Mouse (Mus musculus) limb, embryonic 12.5 days (tissue): ENCODE measurements around the gene Ccnt2. TPM values are rescaled to one million over a fixed set of nuclear protein-coding genes. Genes with fewer than 3 reads are reported as not detected.

Source experiments
- ATAC-seq: fragments of 200-750 bp; cut with Nextera tagmentation; 2 replicates; pipeline ENCODE4 v1.8.0; 2017; ENCODE audit warnings: low read depth, moderate TSS enrichment; ENCODE audit not compliant: insufficient number of reproducible peaks, insufficient read depth, low FRiP score, low TSS enrichment
- H3K27ac ChIP-seq: fragments of 300-500 bp; sonication (generic); 2 replicates; pipeline ENCODE4 v1.5.1; 2016; ENCODE audit warnings: mild to moderate bottlenecking, moderate library complexity
- H3K27me3 ChIP-seq: fragments of 300-500 bp; sonication (generic); 2 replicates; pipeline ENCODE4 v1.6.1; 2016; ENCODE audit warnings: mild to moderate bottlenecking, moderate library complexity
- H3K36me3 ChIP-seq: fragments of 300-500 bp; sonication (generic); 2 replicates; pipeline ENCODE4 v1.6.1; 2016; ENCODE audit warnings: mild to moderate bottlenecking, moderate library complexity
- H3K4me1 ChIP-seq: fragments of 300-500 bp; sonication (generic); replicated peaks from 2 replicates; pipeline ENCODE4 v1.6.1; 2016
- H3K4me2 ChIP-seq: fragments of 300-500 bp; sonication (generic); 2 replicates; pipeline ENCODE4 v1.6.1; 2016; ENCODE audit warnings: mild to moderate bottlenecking, moderate library complexity
- H3K4me3 ChIP-seq: fragments of 300-500 bp; sonication (generic); replicated peaks from 2 replicates; pipeline ENCODE4 v1.5.1; 2016; ENCODE audit warnings: mild to moderate bottlenecking
- H3K9ac ChIP-seq: fragments of 300-500 bp; sonication (generic); replicated peaks from 2 replicates; pipeline ENCODE4 v1.6.1; 2016; ENCODE audit warnings: mild to moderate bottlenecking, moderate library complexity
- H3K9me3 ChIP-seq: fragments of 300-500 bp; sonication (generic); 2 replicates; pipeline ENCODE4 v1.6.1; 2016; ENCODE audit warnings: mild to moderate bottlenecking, moderate library complexity
- WGBS: fragments of 180-500 bp; shearing (Covaris S2); methylation state at CpG from one replicate; pipeline ENCODE4 v1.1.7; 2016; 5-methylcytosine and 5-hydroxymethylcytosine counted together
- polyA plus RNA-seq: library from polyadenylated mRNA; unstranded; fragments of >200 nt; fragmentation: Nextera tagmentation; extraction: Ambion mirVana; gene quantifications from 2 replicates; pipeline ENCODE4 v1.2.1, GENCODE M21; 2016

Gene Ccnt2
- polyA plus RNA-seq, 1 experiment from 2014 or later, result 100.0 TPM

DNA sequence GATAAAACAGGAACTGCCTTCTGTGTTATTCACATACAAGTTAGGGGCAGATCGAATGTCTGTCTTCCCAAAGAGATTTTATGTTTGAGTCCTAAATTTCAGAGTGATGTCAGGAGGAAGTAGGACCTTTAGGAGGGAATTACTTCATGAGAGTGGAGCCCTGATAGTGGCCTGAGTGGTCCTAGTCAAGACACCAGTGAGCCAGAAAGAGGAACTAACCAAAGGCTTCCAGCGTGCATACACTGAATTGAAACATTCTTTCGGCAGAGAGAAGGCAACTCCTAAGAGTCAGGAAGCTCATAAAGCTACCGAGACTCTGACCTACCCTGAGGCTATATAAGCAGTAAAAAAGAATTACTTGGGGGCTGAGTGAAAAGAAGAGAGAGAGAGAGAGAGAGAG, 62.7 kb downstream of the Ccnt2 start:
- no peak overlapping the region for H3K4me3 ChIP-seq
- no peak for ATAC-seq
- no peak overlapping the region for H3K9ac ChIP-seq
- H3K36me3 ChIP-seq, result no peaks in the 10 kb centered on the region
- H3K4me2 ChIP-seq, result no peak overlapping the region
- no peak overlapping the region for H3K27ac ChIP-seq
- peaks cover 4% of the 10 kb centered on the region; the same call in 1 of the 2 replicates for H3K4me1 ChIP-seq
- H3K27me3 ChIP-seq, result no peaks in the 10 kb centered on the region
- WGBS, result 46% methylated on average over 4 of the region's 4 CpGs
- no peaks in the 10 kb centered on the region for H3K9me3 ChIP-seq

DNA sequence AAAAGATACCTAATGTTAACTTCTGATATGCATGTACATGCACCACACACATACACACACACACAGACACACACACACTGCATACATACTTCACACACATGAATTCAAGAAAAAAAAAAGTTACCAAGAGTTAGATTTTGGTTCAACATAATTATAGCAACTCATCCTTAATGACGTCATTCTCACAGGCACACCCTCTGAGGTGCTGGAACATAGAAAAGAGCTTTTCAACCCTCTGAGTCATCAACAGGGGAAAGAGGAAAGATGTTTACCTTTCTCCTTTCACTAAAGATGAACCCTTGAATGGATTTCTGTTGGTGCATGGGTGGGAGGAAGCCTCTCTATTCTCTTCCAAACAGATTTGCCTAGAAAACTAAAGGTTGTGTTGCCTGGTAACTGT, 64.6 kb downstream of the Ccnt2 start:
- Histone ChIP-seq H3K4me3 (no peak overlapping the region), H3K27me3 (no peaks in the 10 kb centered on the region), H3K4me1 (peaks cover 4% of the 10 kb centered on the region; the same call in 1 of the 2 replicates), H3K27ac (no peak overlapping the region), H3K36me3 (no peaks in the 10 kb centered on the region), H3K4me2 (no peak overlapping the region), H3K9ac (no peak overlapping the region), H3K9me3 (no peaks in the 10 kb centered on the region)
- WGBS, result 85% methylated on average over 1 of the region's 1 CpGs
- ATAC-seq, result no peak

DNA sequence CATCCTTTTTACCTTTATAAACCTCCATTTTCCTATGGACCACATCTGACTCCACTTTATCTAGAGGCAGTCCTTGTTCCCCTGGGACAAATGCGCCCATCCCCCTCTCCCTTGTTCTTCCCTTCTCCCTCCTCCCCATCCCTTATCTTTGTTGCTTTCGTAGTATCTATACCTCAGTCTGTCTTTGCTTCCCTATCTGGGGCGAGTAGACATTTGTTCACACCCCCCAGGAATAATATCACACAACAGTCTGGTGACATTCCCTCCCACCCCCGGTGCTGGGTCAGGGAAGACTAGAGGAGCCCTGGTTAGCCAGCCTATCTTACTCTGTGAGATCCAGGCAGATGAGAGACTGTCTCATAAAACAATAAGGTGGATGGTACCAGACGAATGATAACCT, 71.5 kb downstream of the Ccnt2 start:
- Histone ChIP-seq H3K36me3 (no peaks in the 10 kb centered on the region), H3K9ac (no peak overlapping the region), H3K9me3 (no peaks in the 10 kb centered on the region), H3K27ac (no peak overlapping the region), H3K27me3 (no peaks in the 10 kb centered on the region), H3K4me2 (no peak overlapping the region), H3K4me3 (no peak overlapping the region), H3K4me1 (no peaks in the 10 kb centered on the region)
- ATAC-seq, result no peak
- 91% methylated on average over 5 of the region's 5 CpGs for WGBS

DNA sequence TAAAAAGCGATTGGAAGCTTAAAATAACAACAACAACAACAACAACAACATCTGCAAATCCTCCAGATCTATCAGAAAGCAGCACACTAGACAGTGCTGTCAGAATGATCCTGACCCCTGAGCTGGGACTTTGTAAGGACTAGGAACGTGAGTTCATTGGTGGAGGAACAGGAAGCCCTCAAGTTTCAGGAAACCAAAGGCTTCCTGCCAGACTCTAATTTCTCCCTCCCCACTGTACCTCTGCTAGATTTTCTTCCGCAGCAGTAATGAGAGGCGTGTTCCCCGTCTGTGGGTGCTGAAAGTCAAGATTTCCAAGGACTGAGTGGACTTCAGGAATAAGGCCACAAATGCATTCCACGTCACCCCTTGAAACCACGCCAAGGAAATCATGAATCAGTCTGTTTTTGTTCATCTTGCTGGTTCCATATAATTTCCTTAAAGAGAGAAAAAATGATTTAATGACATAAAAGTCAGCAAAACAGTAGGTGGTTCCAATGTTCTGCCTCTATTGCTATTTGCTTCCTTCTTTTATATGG, 76.2 kb downstream of the Ccnt2 start:
- no peak for ATAC-seq
- no peak overlapping the region for H3K27ac ChIP-seq
- no peaks in the 10 kb centered on the region for H3K36me3 ChIP-seq
- H3K4me1 ChIP-seq, result no peaks in the 10 kb centered on the region
- no peaks in the 10 kb centered on the region for H3K27me3 ChIP-seq
- H3K4me3 ChIP-seq, result no peak overlapping the region
- H3K9ac ChIP-seq, result no peak overlapping the region
- H3K4me2 ChIP-seq, result no peak overlapping the region
- WGBS, result 72% methylated on average over 7 of the region's 7 CpGs
- peaks cover 11% of the 10 kb centered on the region for H3K9me3 ChIP-seq

DNA sequence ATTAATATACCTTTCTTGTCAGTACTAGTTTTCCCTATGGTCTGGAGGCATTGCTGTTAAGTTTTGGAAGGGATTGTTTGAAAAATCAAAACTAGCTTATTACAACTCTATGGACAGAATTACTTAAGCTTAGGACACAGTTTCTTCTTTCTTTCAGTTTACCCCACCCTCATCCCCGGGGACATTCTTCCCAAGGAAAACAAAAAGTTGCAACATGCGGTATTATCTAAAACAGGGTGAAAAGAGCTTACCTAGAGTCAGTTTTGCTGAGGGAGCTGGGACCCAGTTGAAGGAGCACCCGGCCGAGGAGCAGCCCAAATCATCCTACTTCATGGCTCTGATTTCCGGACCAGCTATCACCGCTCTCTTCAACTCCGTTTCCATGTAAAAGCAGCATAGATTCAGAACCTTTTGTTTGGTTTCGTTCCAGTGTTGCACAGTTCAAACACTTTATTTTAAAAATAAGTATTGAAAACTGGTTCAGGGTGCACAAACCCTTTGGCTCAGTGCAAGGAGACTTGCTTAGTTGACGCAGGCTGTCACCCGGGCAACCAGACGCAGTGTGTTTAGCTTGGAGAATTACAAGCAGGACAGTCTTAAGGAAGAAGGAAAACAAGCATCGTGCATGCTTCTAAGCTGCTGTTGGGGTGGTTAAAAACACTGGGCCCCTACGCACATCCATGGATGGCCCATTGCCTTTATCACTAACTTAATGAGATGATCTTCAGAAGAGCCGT, 80.7 kb downstream of the Ccnt2 start, which contains the start of gene Map3k19:
Gene Map3k19, minus strand, starts transcription at position 546 of the 737 bp plus-strand sequence.
- H3K9ac ChIP-seq, result no peak within 1 kb of the TSS
- H3K27me3 ChIP-seq, result no peaks in the 10 kb centered on the region
- H3K9me3 ChIP-seq, result peaks cover 11% of the 10 kb centered on the region
- ATAC-seq, result no peak
- H3K36me3 ChIP-seq, result no peaks in the 10 kb centered on the region
- 83% methylated on average over 14 of the region's 14 CpGs for WGBS
- no peak within 1 kb of the TSS for H3K4me3 ChIP-seq
- H3K4me2 ChIP-seq, result no peak within 1 kb of the TSS
- H3K4me1 ChIP-seq, result no peaks in the 10 kb centered on the region
- H3K27ac ChIP-seq, result no peak within 1 kb of the TSS

Other genes starting within 250 kb of the Ccnt2 start
- 6.9 and 11.5 TPM in 2 replicates for gene Tmem163, start 94.6 kb upstream of the Ccnt2 start, polyA plus RNA-seq
- gene Acmsd, start 44.8 kb upstream of the Ccnt2 start, polyA plus RNA-seq, result 0.13 and 0.17 TPM in 2 replicates
- gene Map3k19, start 80.9 kb downstream of the Ccnt2 start, polyA plus RNA-seq, result not detected in 2 replicates
- gene Rab3gap1, start 94.6 kb downstream of the Ccnt2 start, polyA plus RNA-seq, result 23.7 and 24.5 TPM in 2 replicates